Mouse (Mus musculus) right cerebral cortex, adult 18-20 months (tissue): ENCODE results near the gene Nuak1.

Source experiments
- DNase-seq: peaks from one replicate; pipeline ENCODE4 v3.0.0; 2022; ENCODE audit warnings: mixed read lengths

The Nuak1 gene

GRCm38 (mm10) chr10:84377956-84378355, 62.4 kb downstream of the Nuak1 start:
- no peak for DNase-seq

- no peak for DNase-seq
Measured at GRCm38 (mm10) chr10:84376346-84376745, 64.1 kb downstream of the Nuak1 start.

DNA sequence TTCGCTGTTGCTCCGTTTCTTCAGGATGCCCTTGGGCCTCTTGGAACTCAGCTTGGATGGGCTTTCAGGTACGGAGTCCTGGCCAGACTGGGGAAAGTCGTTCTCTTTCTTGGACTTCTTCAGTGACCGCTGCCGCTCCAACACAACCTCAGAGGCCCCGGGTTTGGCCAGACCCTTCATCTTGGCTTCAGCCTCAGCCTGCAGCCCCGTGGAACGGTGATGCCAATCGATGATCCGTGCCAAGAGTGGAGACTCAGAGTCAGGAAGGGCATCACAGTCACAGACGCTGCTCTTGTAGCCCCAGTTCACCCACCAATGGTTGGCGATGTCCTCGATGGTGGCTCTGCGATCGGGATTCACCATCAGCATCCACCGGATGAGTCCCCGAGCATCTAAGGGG, 65.4 kb downstream of the Nuak1 start:
- no peak for DNase-seq

DNA sequence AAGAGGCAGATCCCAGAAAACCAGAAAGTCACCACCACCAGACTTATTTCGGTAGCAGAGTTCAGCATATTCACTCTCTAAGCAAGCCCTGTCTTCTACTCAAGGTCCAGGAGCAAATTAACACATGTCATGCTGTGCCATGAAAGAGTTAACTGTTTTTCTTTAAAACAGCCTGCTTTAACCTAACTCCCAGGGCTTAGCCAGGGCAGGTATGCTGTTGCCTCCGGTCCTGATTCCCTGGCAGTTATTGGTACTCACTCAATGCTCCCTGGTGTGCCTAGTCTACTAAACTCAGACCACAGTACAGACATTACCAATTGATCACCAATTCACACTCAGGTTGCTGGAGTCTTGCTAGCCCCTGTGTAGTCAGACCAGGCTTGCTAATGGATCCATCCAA, 66.9 kb downstream of the Nuak1 start:
- DNase-seq = no peak

- peak; percentile 87 for DNase-seq
Measured at GRCm38 (mm10) chr10:84372161-84373095, 68.0 kb downstream of the Nuak1 start.

DNA sequence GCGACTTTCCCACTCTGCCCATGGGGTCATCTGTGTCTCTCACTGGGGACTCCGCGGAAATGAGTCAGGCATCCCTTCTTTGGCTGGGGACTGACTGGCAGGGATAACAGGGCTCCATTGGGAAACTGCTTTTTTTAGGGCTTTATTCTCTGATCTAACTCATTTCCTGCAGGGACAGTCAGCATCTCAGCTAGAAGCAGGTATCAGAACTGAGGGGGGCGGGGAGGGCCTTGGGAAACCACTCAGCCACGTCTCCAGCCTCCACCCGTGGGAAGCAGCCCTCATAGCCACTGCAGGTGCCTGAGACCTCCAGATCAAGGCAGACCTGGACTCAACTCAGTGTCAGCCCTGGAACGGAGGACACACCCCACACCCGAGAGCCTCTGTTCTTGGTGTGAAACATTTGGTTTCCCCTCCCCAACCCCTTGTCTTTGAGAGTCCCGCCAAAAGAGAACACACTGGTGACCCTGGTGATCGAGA, 68.7 kb downstream of the Nuak1 start:
- no peak for DNase-seq

- no peak for DNase-seq
Measured at GRCm38 (mm10) chr10:84371230-84371629, 69.2 kb downstream of the Nuak1 start.

DNA sequence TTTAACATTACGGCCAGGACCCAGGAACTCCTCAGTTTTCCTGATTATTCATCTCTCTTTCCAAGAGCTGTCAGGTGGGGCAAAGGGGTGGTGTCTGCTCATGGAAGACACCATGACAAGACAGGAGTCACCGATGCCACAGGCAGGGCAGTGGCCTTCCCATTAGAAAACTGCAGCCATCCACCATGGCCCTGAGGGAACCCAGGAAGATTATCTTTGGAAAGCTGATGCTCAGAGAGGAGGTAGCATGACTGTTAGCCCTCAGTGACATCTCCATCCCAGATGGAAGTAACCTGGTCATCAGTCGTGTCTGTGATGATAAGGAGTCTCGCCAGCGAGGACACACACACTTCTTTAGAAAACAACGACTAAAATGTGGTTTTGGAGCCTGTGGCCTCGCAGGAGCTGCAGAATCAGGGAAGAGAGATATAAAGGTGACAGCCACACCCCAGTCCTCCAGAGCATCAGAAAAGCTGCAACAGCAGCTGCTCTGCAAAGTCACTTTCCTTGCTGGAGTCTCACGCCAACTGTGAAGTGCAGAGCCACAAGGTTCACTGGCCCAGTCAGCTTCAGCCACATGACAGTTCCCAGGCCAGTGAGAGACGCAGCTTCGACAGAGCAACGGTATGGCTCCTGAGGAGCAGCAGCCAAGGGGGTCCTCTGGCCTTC, 70.6 kb downstream of the Nuak1 start:
- DNase-seq = no peak

GRCm38 (mm10) chr10:84368185-84368584, 72.2 kb downstream of the Nuak1 start:
- no peak for DNase-seq

DNA sequence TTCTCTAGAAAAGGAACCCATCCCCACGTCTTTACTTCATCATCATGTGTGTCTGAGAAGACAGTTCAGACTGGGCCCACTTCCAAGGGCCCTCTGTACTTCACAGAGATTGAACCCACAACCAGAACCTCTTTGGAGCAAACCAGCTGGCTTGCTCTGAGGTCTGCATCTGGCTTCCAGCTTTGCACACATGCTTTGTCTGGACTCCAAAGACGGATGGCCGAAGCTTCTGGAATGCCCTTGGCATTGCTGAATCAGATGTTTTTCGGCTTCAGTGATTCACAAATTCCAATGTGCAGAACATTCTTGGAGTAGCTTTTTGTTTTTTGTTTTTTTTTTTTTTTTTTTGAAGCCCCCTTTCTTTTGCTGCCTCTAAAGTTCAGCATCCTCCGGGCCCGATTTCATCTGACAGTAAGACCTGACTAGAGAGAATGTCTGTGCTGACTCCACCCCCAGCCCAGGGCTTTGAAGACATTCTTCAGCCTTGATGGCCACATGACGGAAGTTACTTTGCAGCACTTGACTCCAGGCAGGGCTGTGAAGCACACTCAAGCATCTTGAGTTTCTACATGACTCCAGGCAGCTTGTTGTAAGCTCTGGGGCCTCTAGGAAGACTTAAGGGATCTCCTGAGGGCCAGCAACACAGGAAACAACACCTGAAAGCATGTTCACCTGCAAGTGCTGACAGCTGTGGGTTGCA, 75.1 kb downstream of the Nuak1 start:
- DNase-seq = no peak

GRCm38 (mm10) chr10:84363833-84364232, 76.6 kb downstream of the Nuak1 start:
- no peak for DNase-seq

DNA sequence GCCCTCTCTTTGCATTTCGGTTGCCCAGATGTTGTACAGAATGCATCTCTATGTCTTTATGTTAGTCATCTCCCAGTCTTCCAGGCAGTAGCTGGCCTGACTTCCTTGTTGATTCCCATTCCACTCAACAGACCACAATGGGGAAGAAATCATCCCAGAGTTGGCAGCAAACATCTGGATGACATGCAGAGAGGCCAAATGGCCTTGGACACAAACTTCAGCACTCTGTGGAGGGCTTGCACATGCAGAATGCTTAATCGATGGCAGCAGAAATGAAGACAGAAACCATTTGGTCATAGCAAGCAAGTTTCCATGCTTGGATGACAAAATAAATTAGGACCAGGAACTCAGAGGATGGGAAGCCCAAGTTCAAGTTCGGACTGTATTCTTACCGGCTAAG, 79.4 kb downstream of the Nuak1 start:
- DNase-seq = no peak

- no peak for DNase-seq
Measured at GRCm38 (mm10) chr10:84360391-84360790, 80.0 kb downstream of the Nuak1 start.

GRCm38 (mm10) chr10:84358738-84359120, 81.7 kb downstream of the Nuak1 start:
- DNase-seq = no peak

- peak; percentile 92 for DNase-seq
Measured at GRCm38 (mm10) chr10:84357997-84358737, 82.2 kb downstream of the Nuak1 start.

GRCm38 (mm10) chr10:84357593-84357992, 82.8 kb downstream of the Nuak1 start:
- DNase-seq = no peak

GRCm38 (mm10) chr10:84354323-84354722, 86.1 kb downstream of the Nuak1 start:
- peak; percentile 66 for DNase-seq

DNA sequence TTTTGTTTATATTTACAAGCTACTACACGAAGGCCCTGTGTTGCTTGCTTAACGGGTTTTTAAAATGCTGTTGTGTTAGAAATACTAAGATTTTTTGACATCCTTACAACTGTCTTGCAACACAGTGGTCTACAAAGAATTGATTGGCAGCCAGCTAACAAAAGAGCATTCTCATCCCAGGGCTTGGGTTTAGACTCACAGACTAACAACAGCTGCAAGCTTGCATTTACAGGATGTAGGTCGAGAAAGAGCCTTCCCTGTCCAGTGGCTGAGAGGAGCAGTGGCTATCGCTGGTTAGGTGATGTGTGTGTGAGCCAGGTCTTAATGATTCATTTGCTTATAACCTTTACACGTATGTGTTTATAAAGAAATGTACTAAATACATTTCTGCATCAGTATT, 94.7 kb downstream of the Nuak1 start:
- no peak for DNase-seq

DNA sequence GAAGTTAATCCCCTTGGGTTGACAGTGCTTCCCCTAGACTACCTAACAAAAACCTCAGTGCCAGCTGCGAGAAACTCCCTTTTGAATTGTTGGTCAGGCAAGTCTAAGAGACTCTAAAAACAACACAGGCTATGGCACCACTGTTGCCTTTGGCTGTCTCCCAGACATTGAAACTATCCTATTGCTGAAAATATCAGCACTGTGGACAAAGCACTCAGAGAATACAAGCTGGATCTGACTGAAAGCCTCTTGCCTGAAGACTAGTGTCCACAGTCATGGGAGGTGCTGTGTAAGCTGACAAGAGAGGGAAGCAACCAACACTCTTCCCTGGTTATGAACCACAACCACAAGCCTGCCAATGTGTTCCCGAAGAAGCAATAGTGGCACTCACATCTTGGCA, 96.9 kb downstream of the Nuak1 start:
- no peak for DNase-seq

- DNase-seq = no peak
Measured at GRCm38 (mm10) chr10:84339456-84339855, 100.9 kb downstream of the Nuak1 start.

DNA sequence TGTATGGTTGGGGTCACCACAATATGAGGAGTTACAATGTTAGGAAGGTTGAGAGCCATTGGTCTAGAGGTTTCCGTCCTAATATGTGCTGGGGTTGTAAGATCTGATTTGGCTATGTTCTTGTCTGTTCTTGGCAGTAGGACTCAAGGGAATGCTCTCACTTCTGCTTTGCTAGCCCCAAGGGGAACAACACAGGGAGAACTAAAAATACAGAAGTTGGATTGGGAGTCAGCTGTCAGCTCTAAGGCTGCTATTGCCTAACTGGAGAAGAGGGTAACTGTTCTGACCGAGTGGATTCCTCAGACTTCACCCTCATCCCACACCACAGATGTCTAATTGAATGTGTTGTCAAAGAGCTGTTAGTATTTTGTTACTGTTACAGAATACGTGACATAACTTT, 101.6 kb downstream of the Nuak1 start:
- peak; percentile 20 for DNase-seq

- DNase-seq = no peak
Measured at GRCm38 (mm10) chr10:84335441-84335840, 105.0 kb downstream of the Nuak1 start.

DNA sequence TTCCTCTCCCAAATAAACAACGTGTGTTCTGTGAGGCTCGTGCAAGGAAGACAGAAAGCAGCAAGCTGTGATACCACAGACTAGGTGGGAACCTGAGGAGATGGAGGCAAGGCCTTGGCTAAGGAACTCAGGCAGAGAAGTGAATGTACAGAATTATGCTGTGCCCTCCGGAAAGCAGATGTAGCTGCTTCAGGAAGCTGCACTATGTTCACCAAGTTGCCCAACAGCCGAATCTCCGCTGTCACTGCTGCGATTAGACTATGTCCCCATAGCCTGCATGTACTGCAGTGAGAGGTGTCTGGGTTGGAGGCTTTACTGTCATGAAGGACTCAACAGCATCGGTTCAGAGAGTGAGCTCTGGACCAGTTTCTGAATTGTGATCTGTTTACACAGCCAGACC, 110.6 kb downstream of the Nuak1 start:
- DNase-seq = no peak
